Mouse (Mus musculus): ENCODE results near the gene Ifih1. TPM values are rescaled to one million over a fixed set of nuclear protein-coding genes. Genes with fewer than 3 reads are reported as not detected.

The Ifih1 gene
- total and polyA plus RNA-seq, 3 experiments, result 2.0 to 3.6 (median 2.2) TPM

- in situ Hi-C loops (cut with MboI; ENCODE audit: low pct_ligation_motif_present, low pct_unique_long_range_greater_than_20kb, low sequenced_read_pairs), result no loop called here
- Histone ChIP-seq H3K27me3 (replicated peaks) (no peaks in the 10 kb centered on the region), H3K27ac (ENCODE audit: insufficient read depth, low read depth) (no peak within 1 kb of the TSS), H3K9me3 (replicated peaks; ENCODE audit: low read length) (no peaks in the 10 kb centered on the region), H3K9ac (ENCODE audit: insufficient read depth, low read depth) (no peak within 1 kb of the TSS), H3K4me1 (ENCODE audit: control insufficient read depth in 1 of 2, insufficient read depth in 2 of 2) (peaks cover 0 to 5% of the 10 kb centered on the region in 2 experiments; a peak in 1 of 4 replicates), H3K4me2 (ENCODE audit: insufficient read depth, low read depth, poor library complexity, severe bottlenecking) (no peak within 1 kb of the TSS), H3K4me3 (replicated peaks in 1 of 3; ENCODE audit: low read depth in 2 of 3, low read length in 2 of 3, poor library complexity in 1 of 3) (no peak within 1 kb of the TSS), H3K36me3 (replicated peaks in 1 of 2; ENCODE audit: control insufficient read depth in 1 of 2, insufficient read depth in 1 of 2, low read length in 1 of 2) (no peaks in the 10 kb centered on the region), H3K79me2 (replicated peaks; ENCODE audit: control insufficient read depth, extremely low read depth, insufficient read depth, poor library complexity, severe bottlenecking) (no peaks in the 10 kb centered on the region)
- no peak for TF ChIP-seq E2F4 (IDR thresholded peaks at IDR 0.05; ENCODE audit: insufficient replicate concordance, low read depth, low read length)
- no peak for TF ChIP-seq EP300 (IDR thresholded peaks at IDR 0.05; ENCODE audit: low read length)
- TF ChIP-seq POLR2AphosphoS2 (IDR thresholded peaks at IDR 0.05; ENCODE audit: low read depth, low read length), result no peak
- TF ChIP-seq CHD2 (IDR thresholded peaks at IDR 0.05; ENCODE audit: low read length), result no peak
- TF ChIP-seq USF2 (conservative IDR thresholded peaks at IDR 0.05; ENCODE audit: low read depth, low read length), result no peak
- TF ChIP-seq GABPA (IDR thresholded peaks at IDR 0.05; ENCODE audit: insufficient replicate concordance, low read depth, low read length), result no peak
- no peak for TF ChIP-seq JUND (conservative IDR thresholded peaks at IDR 0.05; ENCODE audit: low read depth, low read length)
- no peak for TF ChIP-seq ZNF384 (IDR thresholded peaks at IDR 0.05; ENCODE audit: low read depth, low read length)
- no peak for TF ChIP-seq SMC3 (IDR thresholded peaks at IDR 0.05; ENCODE audit: low read depth, low read length)
- TF ChIP-seq ZMIZ1 (IDR thresholded peaks at IDR 0.05; ENCODE audit: low read depth, low read length), result no peak
- TF ChIP-seq JUN (IDR thresholded peaks at IDR 0.05; ENCODE audit: insufficient read depth, low read depth, low read length), result no peak
- TF ChIP-seq PAX5 (IDR thresholded peaks at IDR 0.05; ENCODE audit: low read length), result no peak
- dilution Hi-C loops (cut with MboI; ENCODE audit: extremely low pct_ligation_motif_present, extremely low pct_unique_long_range_greater_than_20kb, low sequenced_read_pairs), result no loop called here
- no peak for DNase-seq (ENCODE audit: extremely low read depth)
These were observed 72.3 kb downstream of the Ifih1 start, which contains the start of gene Fap for GRCm38 (mm10) chr2:62573753-62574159. TSS of gene Fap (minus strand) at chr2:62574075.

DNA sequence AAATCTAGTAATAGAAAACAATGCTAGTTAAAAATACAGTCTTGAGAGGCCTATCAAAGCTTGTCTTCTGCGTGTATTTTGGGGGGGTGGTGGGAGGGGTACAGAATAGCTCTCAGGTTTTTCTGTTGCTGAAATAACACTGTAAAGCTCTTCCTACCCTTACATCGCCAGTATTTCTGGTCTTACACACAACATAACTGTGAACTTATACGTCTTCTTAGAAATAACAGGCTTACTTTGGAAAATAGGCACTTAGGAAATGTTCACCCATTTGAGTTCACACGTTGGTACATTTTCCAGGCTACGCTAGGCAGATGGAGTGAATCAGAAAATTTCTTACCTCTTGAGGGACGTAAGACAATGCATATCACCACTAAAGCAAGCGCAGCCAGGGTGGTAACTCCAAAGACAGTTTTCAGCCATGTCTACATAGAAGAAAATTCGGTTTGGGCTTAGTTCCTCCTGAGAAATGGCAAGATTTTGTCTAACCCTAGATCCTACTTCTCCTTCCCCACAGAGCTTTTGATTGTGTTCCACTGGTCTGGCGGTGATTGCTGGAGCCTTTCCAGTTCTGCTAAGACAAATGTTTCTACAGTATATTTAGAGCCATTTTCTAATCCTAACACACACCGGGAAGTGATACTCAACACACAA lies 72.8 kb downstream of the Ifih1 start:
- no peaks in the 10 kb centered on the region for H3K36me3 ChIP-seq (replicated peaks in 1 of 2; ENCODE audit: control insufficient read depth in 1 of 2, insufficient read depth in 1 of 2, low read length in 1 of 2)
- no peak for DNase-seq (ENCODE audit: extremely low read depth)
- H3K79me2 ChIP-seq (replicated peaks; ENCODE audit: control insufficient read depth, extremely low read depth, insufficient read depth, poor library complexity, severe bottlenecking), result no peaks in the 10 kb centered on the region
- H3K9me3 ChIP-seq (replicated peaks; ENCODE audit: low read length), result no peaks in the 10 kb centered on the region
- H3K27me3 ChIP-seq (replicated peaks), result no peaks in the 10 kb centered on the region
- dilution Hi-C loops (cut with MboI; ENCODE audit: extremely low pct_ligation_motif_present, extremely low pct_unique_long_range_greater_than_20kb, low sequenced_read_pairs) (no loop called here), in situ Hi-C loops (cut with MboI; ENCODE audit: low pct_ligation_motif_present, low pct_unique_long_range_greater_than_20kb, low sequenced_read_pairs) (no loop called here)
- H3K27ac ChIP-seq (ENCODE audit: insufficient read depth, low read depth), result no peak overlapping the region
- H3K4me1 ChIP-seq (ENCODE audit: control insufficient read depth in 1 of 2, insufficient read depth in 2 of 2), result peaks cover 0 to 5% of the 10 kb centered on the region in 2 experiments; a peak in 1 of 4 replicates
- TF ChIP-seq ZNF384 (IDR thresholded peaks at IDR 0.05; ENCODE audit: low read depth, low read length), result no peak
- no peak for TF ChIP-seq E2F4 (IDR thresholded peaks at IDR 0.05; ENCODE audit: insufficient replicate concordance, low read depth, low read length)
- no peak for TF ChIP-seq USF2 (conservative IDR thresholded peaks at IDR 0.05; ENCODE audit: low read depth, low read length)
- no peak for TF ChIP-seq USF1 (IDR thresholded peaks at IDR 0.05; ENCODE audit: low read depth, low read length)
- no peak for TF ChIP-seq SIN3A (IDR thresholded peaks at IDR 0.05; ENCODE audit: low read length)
- no peak for TF ChIP-seq ELF1 (IDR thresholded peaks at IDR 0.05; ENCODE audit: low read depth, low read length)
- TF ChIP-seq CHD1 (IDR thresholded peaks at IDR 0.05; ENCODE audit: low read depth, low read length), result no peak
- no peak for TF ChIP-seq UBTF (IDR thresholded peaks at IDR 0.05; ENCODE audit: low read depth, low read length)
- no peak for TF ChIP-seq IRF4 (IDR thresholded peaks at IDR 0.05; ENCODE audit: low read depth, low read length)
- TF ChIP-seq NRF1 (IDR thresholded peaks at IDR 0.05; ENCODE audit: low read depth, low read length), result no peak
- no peak for TF ChIP-seq HCFC1 (IDR thresholded peaks at IDR 0.05; ENCODE audit: low read depth, low read length)
- TF ChIP-seq MXI1 (IDR thresholded peaks at IDR 0.05; ENCODE audit: low read depth, low read length), result no peak
- no peak for TF ChIP-seq MAFK (IDR thresholded peaks at IDR 0.05; ENCODE audit: insufficient replicate concordance, low read length)
- TF ChIP-seq POLR2AphosphoS2 (IDR thresholded peaks at IDR 0.05; ENCODE audit: low read depth, low read length), result no peak
- no peak for TF ChIP-seq MAX (IDR thresholded peaks at IDR 0.05; ENCODE audit: low read length)
- TF ChIP-seq ZMIZ1 (IDR thresholded peaks at IDR 0.05; ENCODE audit: low read depth, low read length), result no peak
- no peak overlapping the region for H3K9ac ChIP-seq (ENCODE audit: insufficient read depth, low read depth)
- no peak overlapping the region for H3K4me3 ChIP-seq (replicated peaks in 1 of 3; ENCODE audit: low read depth in 2 of 3, low read length in 2 of 3, poor library complexity in 1 of 3)
- no peak overlapping the region for H3K4me2 ChIP-seq (ENCODE audit: insufficient read depth, low read depth, poor library complexity, severe bottlenecking)
